Mouse (Mus musculus) ES-E14 (cell line): ENCODE results near the gene Furin. TPM values are rescaled to one million over a fixed set of nuclear protein-coding genes. Genes with fewer than 3 reads are reported as not detected.

Source experiments
- DNase-seq: peaks from one replicate; pipeline ENCODE4 v3.0.0-alpha.2; 2013; ENCODE audit warnings: low read depth, low spot score
- H3K27ac ChIP-seq: 2 replicates; pipeline ENCODE4 v1.5.1; 2012; ENCODE audit warnings: low read depth, mild to moderate bottlenecking, low read length, moderate library complexity, mixed read lengths; ENCODE audit not compliant: poor library complexity, insufficient read depth, severe bottlenecking
- H3K36me3 ChIP-seq: 2 replicates; pipeline ENCODE4 v1.6.1; 2012; ENCODE audit warnings: mild to moderate bottlenecking, low read length, moderate library complexity, mixed read lengths; ENCODE audit not compliant: control insufficient read depth, poor library complexity, insufficient read depth, severe bottlenecking
- H3K4me1 ChIP-seq, 2 experiments: fragments of 150-350 bp in 1 of 2; sonication (generic) in 1 of 2; 2 replicates each; pipeline ENCODE4 v1.6.1; 2012; ENCODE audit warnings: low read length in 2 of 2, mild to moderate bottlenecking in 1 of 2, mixed read lengths in 1 of 2; ENCODE audit not compliant: control insufficient read depth in 2 of 2, insufficient read depth in 2 of 2, poor library complexity in 1 of 2
- H3K4me3 ChIP-seq, 2 experiments: fragments of 150-350 bp in 1 of 2; sonication (generic) in 1 of 2; 2 replicates each; pipeline ENCODE4 v1.5.1; 2012; ENCODE audit warnings: low read length in 2 of 2, low read depth in 1 of 2, mild to moderate bottlenecking in 1 of 2, mixed read lengths in 1 of 2; ENCODE audit not compliant: insufficient read depth in 1 of 2, poor library complexity in 1 of 2, severe bottlenecking in 1 of 2
- H3K9ac ChIP-seq: 2 replicates; pipeline ENCODE4 v1.6.1; 2012; ENCODE audit warnings: low read depth, mild to moderate bottlenecking, low read length, mixed read lengths; ENCODE audit not compliant: poor library complexity, insufficient read depth, severe bottlenecking
- H3K9me3 ChIP-seq: fragments of 150-350 bp; sonication (generic); 2 replicates; pipeline ENCODE4 v1.6.1; 2012; ENCODE audit warnings: low read depth, mild to moderate bottlenecking, low read length; ENCODE audit not compliant: control insufficient read depth, insufficient read depth
- CHD2 ChIP-seq: IDR thresholded peaks from 2 replicates; pipeline ENCODE4 v1.6.1; 2014; ENCODE audit warnings: mild to moderate bottlenecking, low read depth, low read length, inconsistent platforms
- HCFC1 ChIP-seq: IDR thresholded peaks from 2 replicates; pipeline ENCODE4 v1.6.1; 2012; ENCODE audit warnings: low read length, inconsistent platforms, borderline replicate concordance; ENCODE audit not compliant: insufficient read depth
- MAFK ChIP-seq: IDR thresholded peaks from 2 replicates; pipeline ENCODE4 v1.6.1; 2014; ENCODE audit warnings: mild to moderate bottlenecking, low read depth, low read length, inconsistent platforms; ENCODE audit not compliant: insufficient read depth
- ZC3H11A ChIP-seq: IDR thresholded peaks from 2 replicates; pipeline ENCODE4 v1.6.1; 2012; ENCODE audit warnings: low read depth, mild to moderate bottlenecking, inconsistent platforms, low read length, borderline replicate concordance
- ZNF384 ChIP-seq: IDR thresholded peaks from 2 replicates; pipeline ENCODE4 v1.6.1; 2012; ENCODE audit warnings: low read depth, low read length, inconsistent platforms
- in situ Hi-C, 2 experiments: fragments of 600-800 bp; cut with MboI; formaldehyde crosslinking; loops; one replicate each; pipeline ENCODE4 v1.15.1; 2025; ENCODE audit warnings: low sequenced_read_pairs in 2 of 2, inconsistent platforms in 1 of 2; ENCODE audit not compliant: unreplicated experiment in 2 of 2
- total RNA-seq: library from RNA; depleted of rRNA; stranded (reverse); fragments of 300-350 nt; gene quantifications from 2 replicates; pipeline ENCODE4 v1.2.3, GENCODE M21; 2012

Gene Furin
- total RNA-seq, 1 experiment = 17.7 TPM

- no peaks in the 10 kb centered on the region for H3K9me3 ChIP-seq
- no peak for DNase-seq
- H3K4me1 ChIP-seq = peaks cover 0 to 6% of the 10 kb centered on the region in 2 experiments; a peak in 1 of 4 replicates
- no peak overlapping the region for H3K27ac ChIP-seq
- no peak for TF ChIP-seq HCFC1
- no peak for TF ChIP-seq ZNF384
- in situ Hi-C loops = no loop called here
- no peak overlapping the region for H3K9ac ChIP-seq
- no peak overlapping the region for H3K4me3 ChIP-seq
- no peaks in the 10 kb centered on the region for H3K36me3 ChIP-seq
Observed at GRCm38 (mm10) chr7:80435594-80435993, 30.4 kb upstream of the Furin start.

- Histone ChIP-seq H3K9ac (no peak overlapping the region), H3K4me1 (no peaks in the 10 kb centered on the region), H3K27ac (no peak overlapping the region), H3K36me3 (no peaks in the 10 kb centered on the region), H3K4me3 (no peak overlapping the region), H3K9me3 (no peaks in the 10 kb centered on the region)
- TF ChIP-seq HCFC1 (no peak), CHD2 (no peak), MAFK (no peak), ZC3H11A (no peak), ZNF384 (no peak)
- in situ Hi-C loops = no loop called here
- DNase-seq = no peak
Observed at GRCm38 (mm10) chr7:80429661-80430060, 24.4 kb upstream of the Furin start.

DNA sequence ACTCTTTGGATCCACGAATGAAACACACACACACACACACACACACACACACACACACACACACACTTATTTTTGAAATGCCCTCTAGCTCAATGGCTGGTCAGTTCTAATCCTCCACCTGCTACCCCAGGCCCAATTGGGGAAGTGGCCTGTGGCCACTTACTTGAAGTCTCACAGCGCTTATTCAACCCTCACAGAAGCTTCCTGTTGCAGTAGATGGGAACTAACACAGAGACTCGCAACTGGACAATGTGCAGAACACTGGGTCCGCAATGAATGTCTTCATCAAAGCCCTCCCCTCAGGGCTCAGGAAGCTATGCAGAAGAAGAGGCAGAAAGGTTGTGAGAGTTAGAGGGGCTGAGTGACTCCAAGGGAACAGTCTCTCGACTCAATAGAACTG is 22.5 kb upstream of the Furin start:
- DNase-seq = no peak
- Histone ChIP-seq H3K9ac (no peak overlapping the region), H3K9me3 (no peaks in the 10 kb centered on the region), H3K36me3 (no peaks in the 10 kb centered on the region), H3K4me3 (no peak overlapping the region), H3K27ac (no peak overlapping the region), H3K4me1 (0 out of 4 replicates have a peak, but pooled peaks cover 0 to under 1% of the 10 kb centered on the region in 2 experiments)
- in situ Hi-C loops = no loop called here
- TF ChIP-seq ZC3H11A (no peak), HCFC1 (no peak), CHD2 (no peak), MAFK (no peak), ZNF384 (no peak)

DNA sequence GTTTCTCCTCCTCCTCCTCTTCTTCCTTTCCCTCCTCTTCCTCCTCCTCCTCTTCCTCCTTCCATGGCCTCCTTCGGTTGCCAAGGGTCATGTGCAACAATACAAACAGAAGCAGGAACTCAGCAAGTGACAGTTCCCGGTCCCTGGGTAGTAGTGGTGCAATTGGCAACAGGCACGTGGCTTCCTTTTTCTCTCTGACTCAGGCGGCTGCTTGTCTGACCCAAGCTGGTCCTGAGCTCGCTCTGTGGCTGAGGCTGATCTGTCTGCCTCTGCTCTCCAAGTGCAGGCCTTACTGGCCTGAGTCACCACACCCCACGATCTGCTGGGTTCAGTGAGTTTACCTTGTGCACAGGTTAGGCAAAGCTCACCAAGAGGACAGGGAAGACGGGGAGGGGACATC is 21.1 kb upstream of the Furin start:
- Histone ChIP-seq H3K4me1 (peaks cover 0 to 2% of the 10 kb centered on the region in 2 experiments; a peak in 1 of 4 replicates), H3K36me3 (no peaks in the 10 kb centered on the region), H3K9me3 (no peaks in the 10 kb centered on the region), H3K9ac (no peak overlapping the region), H3K4me3 (no peak overlapping the region), H3K27ac (no peak overlapping the region)
- DNase-seq = no peak
- TF ChIP-seq MAFK (no peak), CHD2 (no peak), ZC3H11A (no peak), HCFC1 (no peak), ZNF384 (no peak)
- in situ Hi-C loops = no loop called here

- no peaks in the 10 kb centered on the region for H3K9me3 ChIP-seq
- TF ChIP-seq HCFC1 (no peak), MAFK (no peak), ZNF384 (no peak), ZC3H11A (no peak), CHD2 (no peak)
- peaks cover 0 to 2% of the 10 kb centered on the region in 2 experiments; a peak in 1 of 4 replicates for H3K4me1 ChIP-seq
- H3K4me3 ChIP-seq = no peak overlapping the region
- no peak for DNase-seq
- H3K27ac ChIP-seq = no peak overlapping the region
- no peaks in the 10 kb centered on the region for H3K36me3 ChIP-seq
- no peak overlapping the region for H3K9ac ChIP-seq
- in situ Hi-C loops = no loop called here
Observed at GRCm38 (mm10) chr7:80424722-80425121, 19.5 kb upstream of the Furin start.
